Mouse (Mus musculus): ENCODE results near the gene Cop1.

DNA sequence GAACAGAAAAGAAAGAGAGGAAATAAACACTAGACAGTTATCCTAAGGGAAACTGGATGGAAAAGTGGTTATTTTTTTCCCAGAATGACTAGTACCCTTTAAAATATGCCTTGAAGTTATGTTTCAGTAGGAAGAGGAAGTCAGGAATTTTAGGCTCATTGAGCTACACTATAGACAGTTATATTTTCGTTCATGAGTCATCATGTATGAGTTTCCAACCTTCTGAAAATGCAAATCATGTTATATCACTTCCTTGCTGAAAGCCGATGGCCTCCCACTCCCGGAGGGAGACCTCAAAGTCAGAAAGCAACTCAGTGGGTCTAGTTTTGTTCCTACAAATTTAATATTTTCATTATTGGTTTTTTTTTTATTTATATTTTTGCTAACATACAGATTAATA, 33.5 kb upstream of the Cop1 start:
- TF ChIP-seq CTCF (IDR thresholded peaks at IDR 0.05; ENCODE audit: borderline replicate concordance, insufficient read depth, low read length), result no peak
- no peak for TF ChIP-seq POLR2A (IDR thresholded peaks at IDR 0.05; ENCODE audit: low read depth, low read length)

Measured in embryonic fibroblast, embryonic 13.5 days (primary cell).